Mouse (Mus musculus) urinary bladder, postnatal 0 days (tissue): ENCODE results near the gene Adgrg7. TPM values are rescaled to one million over a fixed set of nuclear protein-coding genes. Genes with fewer than 3 reads are reported as not detected.

Source experiments
- polyA plus RNA-seq: library from polyadenylated mRNA; unstranded; fragments of >200 nt; fragmentation: Nextera tagmentation; extraction: Ambion mirVana; gene quantifications from 2 replicates; pipeline ENCODE4 v1.2.1, GENCODE M21; 2015

The Adgrg7 gene
- polyA plus RNA-seq, result not detected in 2 replicates

GRCm38 (mm10) chr16:56795481-56796139, at the start of gene Adgrg7:
Adgrg7 (minus strand) TSS chr16:56795855.

DNA sequence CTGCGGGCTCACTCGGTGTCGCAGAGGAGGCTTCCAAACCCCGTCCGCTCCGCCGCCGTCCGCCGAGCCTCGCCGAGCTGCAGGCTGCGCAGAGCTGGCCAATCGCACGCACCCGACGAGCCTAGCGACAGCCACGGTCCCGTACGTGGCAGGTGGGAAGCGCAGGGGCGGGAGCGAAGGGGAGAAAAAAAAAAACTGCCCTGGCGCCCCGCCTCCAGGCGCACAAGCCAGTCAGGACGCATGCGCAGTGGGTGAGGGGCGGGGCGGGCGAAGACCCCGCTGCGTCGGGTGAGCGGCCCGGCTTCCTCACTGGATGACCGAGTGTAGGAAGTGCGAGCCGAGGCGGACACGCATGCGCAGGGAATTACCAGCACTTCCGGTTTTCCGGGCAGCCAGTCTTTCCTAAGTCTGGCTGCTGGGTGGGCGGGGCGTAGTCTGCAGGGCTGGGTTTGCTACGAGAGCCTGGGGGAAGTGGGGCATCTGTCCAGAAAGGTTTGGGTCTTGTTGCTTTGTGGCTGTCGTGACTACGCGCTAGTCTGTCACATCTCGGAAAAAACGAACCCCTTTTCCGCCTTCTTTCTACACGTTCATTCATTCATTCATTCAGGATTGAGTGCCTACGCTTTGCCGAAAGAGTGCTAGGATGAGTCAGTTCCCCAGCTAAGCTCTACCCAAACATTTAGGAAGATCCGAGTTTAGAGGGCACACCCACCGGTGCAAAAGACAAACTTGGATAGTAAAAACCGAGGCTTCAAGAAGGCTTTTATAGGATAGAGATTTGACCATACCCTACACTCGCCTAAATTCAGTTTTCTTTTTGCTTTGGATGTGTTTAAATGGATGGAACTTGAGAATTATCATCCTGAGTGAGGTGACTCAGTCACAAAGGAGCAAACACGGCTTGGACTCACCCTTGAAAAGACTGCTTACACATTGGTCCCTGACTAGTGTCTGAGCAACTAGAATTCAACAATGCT, 78.1 kb downstream of the Adgrg7 start, which contains the start of gene Tfg:
Gene Tfg (minus strand): TSS at position 227 of the 977 bp plus-strand sequence.

Other genes starting within 250 kb of the Adgrg7 start
- gene Tfg, start 78.4 kb downstream of the Adgrg7 start, polyA plus RNA-seq, result 91.4 and 113 TPM in 2 replicates
- 33.3 and 46.5 TPM in 2 replicates for gene Tmem45a, start 90.3 kb upstream of the Adgrg7 start, polyA plus RNA-seq
- not detected in 2 replicates for gene Lnp1, start 132.2 kb upstream of the Adgrg7 start, polyA plus RNA-seq